Mouse (Mus musculus): Measurements from ENCODE around the gene Bcl2. TPM values are rescaled to one million over a fixed set of nuclear protein-coding genes. Genes with fewer than 3 reads are reported as not detected.

Bcl2 gene
- polyA plus RNA-seq, 1 experiment from 2014 or later, result 10.4 TPM

- no peak for ATAC-seq (replicated peaks; ENCODE audit: extremely low read depth, insufficient read depth, low FRiP score)
- H3K4me1 ChIP-seq (ENCODE audit: control insufficient read depth, insufficient read depth, low read length), result peaks cover 36% of the 10 kb centered on the region
These were observed 85.8 kb downstream of the Bcl2 start for GRCm38 (mm10) chr1:106628279-106628678.

GRCm38 (mm10) chr1:106627241-106627640 is 86.8 kb downstream of the Bcl2 start:
- Histone ChIP-seq H3K4me1 (ENCODE audit: control insufficient read depth, insufficient read depth, low read length) (peaks cover 33% of the 10 kb centered on the region), H3K27me3 (ENCODE audit: control insufficient read depth, insufficient read depth, low read length) (no peaks in the 10 kb centered on the region), H3K9me3 (replicated peaks; ENCODE audit: control insufficient read depth, low read length) (no peaks in the 10 kb centered on the region), H3K4me2 (ENCODE audit: low read depth, low read length) (no peak overlapping the region), H3K9ac (ENCODE audit: low read length) (no peak overlapping the region), H3K4me3 (ENCODE audit: low read length) (no peak overlapping the region), H3K27ac (ENCODE audit: low read length) (no peak overlapping the region), H3K36me3 (ENCODE audit: control insufficient read depth, insufficient read depth) (no peaks in the 10 kb centered on the region)
- 42% methylated on average over 5 of the region's 5 CpGs for WGBS
- ATAC-seq (replicated peaks; ENCODE audit: extremely low read depth, insufficient read depth, low FRiP score), result no peak

More at GRCm38 (mm10) chr1:106628279-106628678, 85.8 kb downstream of the Bcl2 start:
- Histone ChIP-seq H3K36me3 (ENCODE audit: control insufficient read depth, insufficient read depth) (no peaks in the 10 kb centered on the region), H3K27ac (ENCODE audit: low read length) (no peak overlapping the region), H3K27me3 (ENCODE audit: control insufficient read depth, insufficient read depth, low read length) (no peaks in the 10 kb centered on the region), H3K9ac (ENCODE audit: low read length) (no peak overlapping the region), H3K4me2 (ENCODE audit: low read depth, low read length) (no peak overlapping the region), H3K4me3 (ENCODE audit: low read length) (no peak overlapping the region), H3K9me3 (replicated peaks; ENCODE audit: control insufficient read depth, low read length) (no peaks in the 10 kb centered on the region)

GRCm38 (mm10) chr1:106620174-106620931 is 93.7 kb downstream of the Bcl2 start:
- 75% methylated on average over 3 of the region's 3 CpGs for WGBS
- Histone ChIP-seq H3K4me3 (ENCODE audit: low read length) (no peak overlapping the region), H3K9ac (ENCODE audit: low read length) (no peak overlapping the region)

GRCm38 (mm10) chr1:106618814-106619213 is 95.3 kb downstream of the Bcl2 start:
- no peak for ATAC-seq (replicated peaks; ENCODE audit: extremely low read depth, insufficient read depth, low FRiP score)
- H3K9ac ChIP-seq (ENCODE audit: low read length), result no peak overlapping the region
- WGBS, result 44% methylated on average over 3 of the region's 3 CpGs
- no peaks in the 10 kb centered on the region for H3K27me3 ChIP-seq (ENCODE audit: control insufficient read depth, insufficient read depth, low read length)
- no peak overlapping the region; the same call in 1 of the 2 replicates for H3K27ac ChIP-seq (ENCODE audit: low read length)
- H3K9me3 ChIP-seq (replicated peaks; ENCODE audit: control insufficient read depth, low read length), result no peaks in the 10 kb centered on the region
- H3K4me1 ChIP-seq (ENCODE audit: control insufficient read depth, insufficient read depth, low read length), result peaks cover 8% of the 10 kb centered on the region; the same call in 1 of the 2 replicates
- H3K36me3 ChIP-seq (ENCODE audit: control insufficient read depth, insufficient read depth), result no peaks in the 10 kb centered on the region
- no peak overlapping the region for H3K4me3 ChIP-seq (ENCODE audit: low read length)
- no peak overlapping the region for H3K4me2 ChIP-seq (ENCODE audit: low read depth, low read length)

More at GRCm38 (mm10) chr1:106620174-106620931, 93.7 kb downstream of the Bcl2 start:
- ATAC-seq (replicated peaks; ENCODE audit: extremely low read depth, insufficient read depth, low FRiP score), result no peak
- H3K4me1 ChIP-seq (ENCODE audit: control insufficient read depth, insufficient read depth, low read length), result peaks cover 8% of the 10 kb centered on the region; the same call in 1 of the 2 replicates
- no peaks in the 10 kb centered on the region for H3K9me3 ChIP-seq (replicated peaks; ENCODE audit: control insufficient read depth, low read length)
- H3K27me3 ChIP-seq (ENCODE audit: control insufficient read depth, insufficient read depth, low read length), result no peaks in the 10 kb centered on the region
- no peaks in the 10 kb centered on the region for H3K36me3 ChIP-seq (ENCODE audit: control insufficient read depth, insufficient read depth)
- H3K4me2 ChIP-seq (ENCODE audit: low read depth, low read length), result no peak overlapping the region
- H3K27ac ChIP-seq (ENCODE audit: low read length), result no peak overlapping the region

- H3K4me3 ChIP-seq (ENCODE audit: low read length), result no peak overlapping the region
- no peak overlapping the region for H3K4me2 ChIP-seq (ENCODE audit: low read depth, low read length)
- H3K27me3 ChIP-seq (ENCODE audit: control insufficient read depth, insufficient read depth, low read length), result no peaks in the 10 kb centered on the region
- WGBS, result 81% methylated on average over 5 of the region's 5 CpGs
- no peak overlapping the region for H3K9ac ChIP-seq (ENCODE audit: low read length)
- peaks cover 14% of the 10 kb centered on the region; the same call in 1 of the 2 replicates for H3K4me1 ChIP-seq (ENCODE audit: control insufficient read depth, insufficient read depth, low read length)
- ATAC-seq (replicated peaks; ENCODE audit: extremely low read depth, insufficient read depth, low FRiP score), result no peak
- no peaks in the 10 kb centered on the region for H3K36me3 ChIP-seq (ENCODE audit: control insufficient read depth, insufficient read depth)
- no peaks in the 10 kb centered on the region for H3K9me3 ChIP-seq (replicated peaks; ENCODE audit: control insufficient read depth, low read length)
- no peak overlapping the region for H3K27ac ChIP-seq (ENCODE audit: low read length)
These were observed 97.1 kb downstream of the Bcl2 start for GRCm38 (mm10) chr1:106616955-106617354.

- WGBS, result 75% methylated on average over 5 of the region's 5 CpGs
These were observed 100.7 kb downstream of the Bcl2 start for GRCm38 (mm10) chr1:106613371-106613770.

GRCm38 (mm10) chr1:106612166-106613031 is 101.7 kb downstream of the Bcl2 start:
- no peaks in the 10 kb centered on the region for H3K27me3 ChIP-seq (ENCODE audit: control insufficient read depth, insufficient read depth, low read length)
- no peak overlapping the region for H3K4me3 ChIP-seq (ENCODE audit: low read length)
- no peak overlapping the region for H3K4me2 ChIP-seq (ENCODE audit: low read depth, low read length)
- no peaks in the 10 kb centered on the region for H3K36me3 ChIP-seq (ENCODE audit: control insufficient read depth, insufficient read depth)
- ATAC-seq (replicated peaks; ENCODE audit: extremely low read depth, insufficient read depth, low FRiP score), result peak; percentile 55; the same call in 1 of the 2 replicates
- H3K4me1 ChIP-seq (ENCODE audit: control insufficient read depth, insufficient read depth, low read length), result peaks cover 9% of the 10 kb centered on the region; the same call in 1 of the 2 replicates
- peak overlapping the region; percentile 27; the same call in 1 of the 2 replicates for H3K27ac ChIP-seq (ENCODE audit: low read length)
- 61% methylated on average over 8 of the region's 8 CpGs for WGBS
- no peaks in the 10 kb centered on the region for H3K9me3 ChIP-seq (replicated peaks; ENCODE audit: control insufficient read depth, low read length)
- H3K9ac ChIP-seq (ENCODE audit: low read length), result no peak overlapping the region

More at GRCm38 (mm10) chr1:106613371-106613770, 100.7 kb downstream of the Bcl2 start:
- Histone ChIP-seq H3K36me3 (ENCODE audit: control insufficient read depth, insufficient read depth) (no peaks in the 10 kb centered on the region), H3K9me3 (replicated peaks; ENCODE audit: control insufficient read depth, low read length) (no peaks in the 10 kb centered on the region), H3K4me2 (ENCODE audit: low read depth, low read length) (no peak overlapping the region), H3K9ac (ENCODE audit: low read length) (no peak overlapping the region), H3K4me1 (ENCODE audit: control insufficient read depth, insufficient read depth, low read length) (peaks cover 13% of the 10 kb centered on the region; the same call in 1 of the 2 replicates), H3K4me3 (ENCODE audit: low read length) (no peak overlapping the region), H3K27ac (ENCODE audit: low read length) (no peak overlapping the region), H3K27me3 (ENCODE audit: control insufficient read depth, insufficient read depth, low read length) (no peaks in the 10 kb centered on the region)
- no peak for ATAC-seq (replicated peaks; ENCODE audit: extremely low read depth, insufficient read depth, low FRiP score)

- 70% methylated on average over 6 of the region's 6 CpGs for WGBS
- Histone ChIP-seq H3K27me3 (ENCODE audit: control insufficient read depth, insufficient read depth, low read length) (no peaks in the 10 kb centered on the region), H3K9ac (ENCODE audit: low read length) (no peak overlapping the region), H3K36me3 (ENCODE audit: control insufficient read depth, insufficient read depth) (no peaks in the 10 kb centered on the region), H3K4me1 (ENCODE audit: control insufficient read depth, insufficient read depth, low read length) (peaks cover 9% of the 10 kb centered on the region; the same call in 1 of the 2 replicates), H3K4me3 (ENCODE audit: low read length) (no peak overlapping the region), H3K9me3 (replicated peaks; ENCODE audit: control insufficient read depth, low read length) (no peaks in the 10 kb centered on the region), H3K27ac (ENCODE audit: low read length) (no peak overlapping the region), H3K4me2 (ENCODE audit: low read depth, low read length) (no peak overlapping the region)
- ATAC-seq (replicated peaks; ENCODE audit: extremely low read depth, insufficient read depth, low FRiP score), result no peak
These were observed 102.8 kb downstream of the Bcl2 start for GRCm38 (mm10) chr1:106611246-106611645.
